Mouse (Mus musculus) MEL (cell line): ENCODE results near the gene Haus5. TPM values are rescaled to one million over a fixed set of nuclear protein-coding genes. Genes with fewer than 3 reads are reported as not detected.
A peak's percentile ranks its signal among the peaks of the same experiment; 100 is the strongest.

Source experiments
- DNase-seq: peaks from one replicate; pipeline ENCODE4 v3.0.0; 2011; ENCODE audit warnings: low read depth, low spot score
- H3K27ac ChIP-seq: 2 replicates; pipeline ENCODE4 v1.5.1; 2012; ENCODE audit warnings: low read depth, mild to moderate bottlenecking, control low read depth, low read length, moderate library complexity; ENCODE audit not compliant: control insufficient read depth
- H3K27me3 ChIP-seq, 2 experiments: fragments of 150-350 bp in 1 of 2; sonication (generic) in 1 of 2; 2 replicates each; pipeline ENCODE4 v1.6.1; 2012; ENCODE audit warnings: low read length in 2 of 2, mild to moderate bottlenecking in 2 of 2, improper control_type of control experiment in 1 of 2, moderate library complexity in 1 of 2; ENCODE audit not compliant: insufficient read depth in 2 of 2, control insufficient read depth in 1 of 2
- H3K36me3 ChIP-seq, 2 experiments: 2 replicates each; pipeline ENCODE4 v1.6.1; 2012 to 2014; ENCODE audit warnings: low read length in 2 of 2, improper control_type of control experiment in 1 of 2, inconsistent platforms in 1 of 2, mild to moderate bottlenecking in 1 of 2; ENCODE audit not compliant: insufficient read depth in 2 of 2, control insufficient read depth in 1 of 2
- H3K4me1 ChIP-seq, 2 experiments: fragments of 150-350 bp in 1 of 2; sonication (generic) in 1 of 2; 2 replicates each; pipeline ENCODE4 v1.6.1; 2012; ENCODE audit warnings: low read length in 2 of 2, improper control_type of control experiment in 1 of 2, mild to moderate bottlenecking in 1 of 2; ENCODE audit not compliant: insufficient read depth in 2 of 2, control insufficient read depth in 1 of 2
- H3K4me3 ChIP-seq, 2 experiments: fragments of 150-350 bp in 1 of 2; sonication (generic) in 1 of 2; 2 replicates each; pipeline ENCODE4 v1.5.1; 2012; ENCODE audit warnings: low read depth in 2 of 2, low read length in 2 of 2, mild to moderate bottlenecking in 2 of 2, moderate library complexity in 2 of 2, control low read depth in 1 of 2, improper control_type of control experiment in 1 of 2; ENCODE audit not compliant: control insufficient read depth in 1 of 2, insufficient read depth in 1 of 2
- H3K79me2 ChIP-seq: 2 replicates; pipeline ENCODE4 v1.6.1; 2012; ENCODE audit warnings: mild to moderate bottlenecking, low read length, moderate library complexity; ENCODE audit not compliant: control insufficient read depth, poor library complexity, insufficient read depth
- H3K9ac ChIP-seq: 2 replicates; pipeline ENCODE4 v1.6.1; 2012; ENCODE audit warnings: low read depth, mild to moderate bottlenecking, control low read depth, low read length, moderate library complexity; ENCODE audit not compliant: control insufficient read depth, poor library complexity, severe bottlenecking
- H3K9me3 ChIP-seq: fragments of 150-350 bp; sonication (generic); replicated peaks from 2 replicates; pipeline ENCODE4 v1.6.1; 2012; ENCODE audit warnings: mild to moderate bottlenecking, low read length, improper control_type of control experiment, moderate library complexity; ENCODE audit not compliant: insufficient read depth
- CHD2 ChIP-seq: IDR thresholded peaks from 2 replicates; pipeline ENCODE4 v1.6.1; 2011; ENCODE audit warnings: low read length, improper control_type of control experiment
- CTCF ChIP-seq, 3 experiments: IDR thresholded peaks in 2 of 3; conservative IDR thresholded peaks in 1 of 3; 2 replicates each; pipeline ENCODE4 v1.5.1; 2011 to 2012; ENCODE audit warnings: low read length in 3 of 3, low read depth in 2 of 3, mild to moderate bottlenecking in 2 of 3, improper control_type of control experiment in 1 of 3, inconsistent platforms in 1 of 3, mixed read lengths in 1 of 3, moderate library complexity in 1 of 3; ENCODE audit not compliant: control insufficient read depth in 1 of 3, insufficient read depth in 1 of 3, poor library complexity in 1 of 3, severe bottlenecking in 1 of 3
- E2F4 ChIP-seq: IDR thresholded peaks from 2 replicates; pipeline ENCODE4 v1.6.1; 2011; ENCODE audit warnings: low read depth, low read length, improper control_type of control experiment, borderline replicate concordance
- GABPA ChIP-seq: IDR thresholded peaks from 2 replicates; pipeline ENCODE4 v1.6.1; 2012; ENCODE audit warnings: low read depth, mild to moderate bottlenecking, inconsistent platforms, low read length, improper control_type of control experiment, moderate library complexity
- HCFC1 ChIP-seq: IDR thresholded peaks from 2 replicates; pipeline ENCODE4 v1.6.1; 2012; ENCODE audit warnings: low read depth, mild to moderate bottlenecking, inconsistent platforms, low read length, improper control_type of control experiment, moderate library complexity
- MAFK ChIP-seq: IDR thresholded peaks from 2 replicates; pipeline ENCODE4 v1.6.1; 2011; ENCODE audit warnings: low read depth, mild to moderate bottlenecking, low read length, improper control_type of control experiment, borderline replicate concordance
- MYC ChIP-seq: IDR thresholded peaks from 2 replicates; pipeline ENCODE4 v1.6.1; 2011; ENCODE audit warnings: low read depth, mild to moderate bottlenecking, low read length, improper control_type of control experiment, moderate library complexity
- NELFE ChIP-seq: IDR thresholded peaks from 2 replicates; pipeline ENCODE4 v1.6.1; 2011; ENCODE audit warnings: low read depth, low read length, improper control_type of control experiment
- NRF1 ChIP-seq: IDR thresholded peaks from 2 replicates; pipeline ENCODE4 v1.6.1; 2014; ENCODE audit warnings: low read depth, mild to moderate bottlenecking, inconsistent platforms, low read length, improper control_type of control experiment, moderate library complexity; ENCODE audit not compliant: poor library complexity, insufficient read depth, severe bottlenecking
- POLR2AphosphoS2 ChIP-seq: IDR thresholded peaks from 2 replicates; pipeline ENCODE4 v1.6.1; 2011; ENCODE audit warnings: low read length, improper control_type of control experiment
- RAD21 ChIP-seq: IDR thresholded peaks from 2 replicates; pipeline ENCODE4 v1.6.1; 2011; ENCODE audit warnings: mild to moderate bottlenecking, low read depth, low read length, improper control_type of control experiment
- UBTF ChIP-seq: IDR thresholded peaks from 2 replicates; pipeline ENCODE4 v1.6.1; 2012; ENCODE audit warnings: low read depth, mild to moderate bottlenecking, inconsistent platforms, low read length, improper control_type of control experiment, moderate library complexity, borderline replicate concordance; ENCODE audit not compliant: insufficient read depth
- USF2 ChIP-seq, 2 experiments: IDR thresholded peaks; 2 replicates each; pipeline ENCODE4 v1.6.1; 2011 to 2012; ENCODE audit warnings: improper control_type of control experiment in 2 of 2, low read length in 2 of 2, borderline replicate concordance in 1 of 2, inconsistent platforms in 1 of 2, low read depth in 1 of 2, mild to moderate bottlenecking in 1 of 2; ENCODE audit not compliant: insufficient read depth in 1 of 2
- ZC3H11A ChIP-seq: IDR thresholded peaks from 2 replicates; pipeline ENCODE4 v1.6.1; 2012; ENCODE audit warnings: low read depth, mild to moderate bottlenecking, inconsistent platforms, low read length, improper control_type of control experiment
- ZMIZ1 ChIP-seq: IDR thresholded peaks from 2 replicates; pipeline ENCODE4 v1.6.1; 2012; ENCODE audit warnings: low read depth, mild to moderate bottlenecking, inconsistent platforms, low read length, improper control_type of control experiment, moderate library complexity
- ZNF384 ChIP-seq: IDR thresholded peaks from 2 replicates; pipeline ENCODE4 v1.6.1; 2012; ENCODE audit warnings: low read depth, mild to moderate bottlenecking, inconsistent platforms, low read length, improper control_type of control experiment
- polyA plus RNA-seq, 2 experiments: library from polyadenylated mRNA; stranded (reverse) in 1 of 2; unstranded in 1 of 2; fragments of >175 nt in 1 of 2; fragments of >200 nt in 1 of 2; gene quantifications; 2 replicates each; pipeline versions ENCODE4 v1.2.1 to v1.2.4; 2012; ENCODE audit warnings: low replicate concordance in 2 of 2, low read depth in 1 of 2; ENCODE audit not compliant: insufficient read length in 2 of 2, insufficient read depth in 1 of 2, missing spikeins in 1 of 2
- total RNA-seq: library from RNA; depleted of rRNA; stranded (reverse); fragments of 300-350 nt; gene quantifications from 2 replicates; pipeline ENCODE4 v1.2.3, GENCODE M21; 2012

Gene Haus5
- total and polyA plus RNA-seq, 3 experiments: 35.0 to 55.9 TPM; not detected in 1

DNA sequence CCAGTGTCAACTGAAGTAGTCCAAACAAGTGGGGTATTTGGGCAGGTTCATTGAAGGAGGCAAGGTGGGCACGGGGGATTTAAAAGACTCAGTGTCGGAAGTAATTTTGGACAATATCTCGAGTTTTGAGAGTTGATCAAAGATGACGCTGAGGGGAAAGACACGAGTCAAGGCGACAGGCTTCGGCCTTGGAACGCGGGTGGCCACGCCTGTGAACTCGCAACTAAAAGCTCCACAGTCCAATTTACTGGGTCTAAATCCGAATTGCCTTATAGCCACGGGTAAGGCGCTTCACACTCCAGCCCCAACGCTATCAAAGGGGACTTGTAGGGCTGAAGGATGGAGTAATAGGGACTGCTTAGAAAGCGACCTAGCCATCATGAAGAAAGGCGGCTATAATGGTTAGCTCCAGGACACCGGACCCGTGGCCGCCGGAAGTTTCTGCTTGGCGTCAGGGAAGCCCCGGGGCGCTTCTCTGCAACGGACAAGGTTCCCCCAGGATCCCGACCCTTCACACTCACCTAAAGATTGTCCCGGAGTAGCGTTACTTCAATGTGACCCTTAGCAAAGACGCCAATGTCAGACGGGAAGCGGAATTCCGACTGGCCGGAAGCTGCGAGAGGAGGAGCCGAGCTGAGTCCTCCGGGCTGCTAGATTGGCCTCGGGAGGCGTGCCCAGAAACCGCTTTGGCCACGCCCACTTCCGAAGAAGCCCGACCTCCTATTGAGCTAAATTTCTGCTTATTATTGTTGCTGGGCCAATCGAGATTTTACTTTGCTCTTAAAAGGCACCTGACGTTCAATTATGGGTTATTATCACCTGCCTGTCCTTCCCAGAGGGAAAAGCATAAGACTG is 39.0 kb downstream of the Haus5 start, which contains the start of gene Cox6b1 (continued):
- TF ChIP-seq HCFC1 (peak; percentile 93), RAD21 (no peak), ZC3H11A (no peak), ZNF384 (no peak)

DNA sequence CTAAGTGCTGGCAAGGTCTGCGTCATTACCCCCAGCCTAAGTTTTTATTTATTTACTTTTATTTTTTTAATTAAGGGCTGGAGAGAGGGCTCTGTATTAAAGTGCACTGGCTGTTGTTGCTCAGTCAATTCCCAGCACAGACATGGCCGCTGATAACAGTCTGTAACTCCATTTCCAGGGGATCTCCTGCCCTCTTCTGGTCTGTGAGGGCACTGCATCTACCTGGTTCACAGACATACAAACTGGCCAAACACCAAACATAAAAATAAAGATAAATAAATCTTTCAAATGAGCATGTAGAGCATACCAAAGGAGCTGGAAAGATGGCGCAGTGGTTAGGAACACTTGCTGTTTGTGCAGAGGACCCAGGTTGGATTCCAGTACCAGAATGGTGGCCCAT is 45.6 kb downstream of the Haus5 start:
- Histone ChIP-seq H3K36me3 (peaks cover 5 to 14% of the 10 kb centered on the region in 2 experiments), H3K27ac (no peak overlapping the region), H3K9ac (no peak overlapping the region), H3K79me2 (peaks cover 3% of the 10 kb centered on the region), H3K4me1 (peaks cover 0 to 3% of the 10 kb centered on the region in 2 experiments; a peak in 2 of 4 replicates), H3K27me3 (no peaks in the 10 kb centered on the region), H3K4me3 (no peak overlapping the region), H3K9me3 (no peaks in the 10 kb centered on the region)
- peak; percentile 28 for DNase-seq
- TF ChIP-seq USF2 (IDR thresholded peaks at IDR 0.05; ENCODE audit: borderline replicate concordance in 1 of 2, insufficient read depth in 1 of 2, low read depth in 1 of 2, low read length in 2 of 2) (no peak), CTCF (IDR thresholded peaks at IDR 0.05 in 2 of 3, conservative IDR thresholded peaks at IDR 0.05 in 1 of 3; ENCODE audit: control insufficient read depth in 1 of 3, insufficient read depth in 1 of 3, low read depth in 2 of 3, low read length in 3 of 3, poor library complexity in 1 of 3, severe bottlenecking in 1 of 3) (peak in 2 of 3 experiments; percentile 8 to 23; a peak in 2 of 6 replicates), NELFE (no peak)

DNA sequence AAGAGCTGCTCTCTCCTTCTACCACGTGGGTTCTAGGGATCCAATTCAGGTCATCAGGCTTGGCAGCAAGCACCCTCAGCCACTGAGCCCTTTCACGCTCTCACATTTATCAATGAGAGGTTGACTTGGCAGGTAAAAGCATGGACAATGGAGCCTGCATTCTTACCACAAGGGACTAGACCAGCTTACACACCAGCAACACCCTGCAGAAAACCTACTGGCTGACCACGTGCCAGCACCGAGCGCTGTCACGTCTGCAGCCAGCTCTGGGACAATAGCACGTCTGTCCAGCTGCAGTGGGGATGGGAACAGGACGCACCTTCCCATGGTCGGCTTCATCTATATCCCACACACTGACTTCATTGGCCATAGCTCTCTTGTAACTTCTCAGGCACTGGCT is 46.1 kb downstream of the Haus5 start:
- no peaks in the 10 kb centered on the region for H3K9me3 ChIP-seq
- no peak overlapping the region for H3K9ac ChIP-seq
- no peak overlapping the region for H3K27ac ChIP-seq
- H3K4me1 ChIP-seq: peaks cover 0 to 3% of the 10 kb centered on the region in 2 experiments; a peak in 2 of 4 replicates
- peaks cover 3% of the 10 kb centered on the region; the same call in 1 of the 2 replicates for H3K79me2 ChIP-seq
- DNase-seq: no peak
- H3K36me3 ChIP-seq: peaks cover 4 to 12% of the 10 kb centered on the region in 2 experiments
- no peak for TF ChIP-seq ZMIZ1
- no peak for TF ChIP-seq USF2 (IDR thresholded peaks at IDR 0.05; ENCODE audit: borderline replicate concordance in 1 of 2, insufficient read depth in 1 of 2, low read depth in 1 of 2, low read length in 2 of 2)
- TF ChIP-seq GABPA: no peak
- no peak for TF ChIP-seq E2F4
- no peak for TF ChIP-seq NRF1
- no peak for TF ChIP-seq MYC
- no peak for TF ChIP-seq NELFE
- no peak for TF ChIP-seq POLR2AphosphoS2
- no peak for TF ChIP-seq MAFK
- no peak for TF ChIP-seq CHD2
- TF ChIP-seq UBTF: no peak
- H3K27me3 ChIP-seq: no peaks in the 10 kb centered on the region
- no peak overlapping the region for H3K4me3 ChIP-seq
